Mouse (Mus musculus) midbrain, postnatal 0 days (tissue): ENCODE measurements around the gene Ankk1. TPM values are rescaled to one million over a fixed set of nuclear protein-coding genes. Genes with fewer than 3 reads are reported as not detected.

Experiments
- ATAC-seq: fragments of 200-750 bp; cut with Nextera tagmentation; 2 replicates; pipeline ENCODE4 v1.8.0; 2017; ENCODE audit warnings: moderate number of reproducible peaks, mild to moderate bottlenecking, moderate TSS enrichment, moderate library complexity; ENCODE audit not compliant: low FRiP score
- DNase-seq: peaks from one replicate; pipeline ENCODE4 v3.0.0-alpha.2; 2015; ENCODE audit warnings: low spot score
- H3K27ac ChIP-seq: fragments of 300-500 bp; sonication (generic); 2 replicates; pipeline ENCODE4 v1.5.1; 2014; ENCODE audit warnings: low read depth, mild to moderate bottlenecking, low read length, mixed read lengths
- H3K27me3 ChIP-seq: fragments of 300-500 bp; sonication (generic); 2 replicates; pipeline ENCODE4 v1.6.1; 2014; ENCODE audit warnings: low read length, control low read depth, mixed read lengths; ENCODE audit not compliant: insufficient read depth
- H3K36me3 ChIP-seq: fragments of 300-500 bp; sonication (generic); 2 replicates; pipeline ENCODE4 v1.6.1; 2014; ENCODE audit warnings: low read length, control low read depth, mixed read lengths; ENCODE audit not compliant: insufficient read depth
- H3K4me1 ChIP-seq: fragments of 300-500 bp; sonication (generic); 2 replicates; pipeline ENCODE4 v1.6.1; 2014; ENCODE audit warnings: mild to moderate bottlenecking, control low read depth, antibody characterized with exemption, low read length, mixed read lengths; ENCODE audit not compliant: insufficient read depth
- H3K4me2 ChIP-seq: fragments of 300-500 bp; sonication (generic); 2 replicates; pipeline ENCODE4 v1.6.1; 2014; ENCODE audit warnings: low read depth, mild to moderate bottlenecking, low read length, mixed read lengths; ENCODE audit not compliant: poor library complexity, severe bottlenecking
- H3K4me3 ChIP-seq: fragments of 300-500 bp; sonication (generic); 2 replicates; pipeline ENCODE4 v1.5.1; 2014; ENCODE audit warnings: low read depth, mild to moderate bottlenecking, low read length, moderate library complexity
- H3K9ac ChIP-seq: fragments of 300-500 bp; sonication (generic); replicated peaks from 2 replicates; pipeline ENCODE4 v1.6.1; 2014; ENCODE audit warnings: mild to moderate bottlenecking, low read length, moderate library complexity, mixed read lengths; ENCODE audit not compliant: poor library complexity, severe bottlenecking
- H3K9me3 ChIP-seq: fragments of 300-500 bp; sonication (generic); 2 replicates; pipeline ENCODE4 v1.6.1; 2016; ENCODE audit warnings: low read length, control low read depth
- CTCF ChIP-seq: IDR thresholded peaks from 2 replicates; pipeline ENCODE4 v1.5.1; 2016; ENCODE audit warnings: antibody characterized with exemption, mild to moderate bottlenecking
- WGBS: fragments of 180-500 bp; shearing (Covaris S2); extraction: QIAGEN DNeasy Blood & Tissue Kit; methylation state at CpG from one replicate; pipeline ENCODE4 v1.1.7; 2014; 5-methylcytosine and 5-hydroxymethylcytosine counted together
- polyA plus RNA-seq: library from polyadenylated mRNA; unstranded; fragments of >200 nt; fragmentation: Nextera tagmentation; extraction: Ambion mirVana; gene quantifications from 2 replicates; pipeline ENCODE4 v1.2.1, GENCODE M21; 2015
- total RNA-seq: library from RNA; depleted of rRNA; stranded (reverse); fragments of >200 nt; gene quantifications from 2 replicates; pipeline ENCODE4 v1.2.3, GENCODE M21; 2014

The Ankk1 gene
- total and polyA plus RNA-seq, 2 experiments from 2014 or later = not detected

- no peak overlapping the region for H3K4me2 ChIP-seq
- ATAC-seq (no peak), DNase-seq (no peak)
- no peak overlapping the region for H3K9ac ChIP-seq
- WGBS = 86% methylated on average over 5 of the region's 5 CpGs
- no peaks in the 10 kb centered on the region for H3K27me3 ChIP-seq
- TF ChIP-seq CTCF = no peak
- no peaks in the 10 kb centered on the region for H3K36me3 ChIP-seq
- H3K27ac ChIP-seq = no peak overlapping the region
- no peak overlapping the region for H3K4me3 ChIP-seq
- H3K9me3 ChIP-seq = no peaks in the 10 kb centered on the region
- H3K4me1 ChIP-seq = no peaks in the 10 kb centered on the region
Measured at GRCm38 (mm10) chr9:49407028-49407427, 19.8 kb downstream of the Ankk1 start.

DNA sequence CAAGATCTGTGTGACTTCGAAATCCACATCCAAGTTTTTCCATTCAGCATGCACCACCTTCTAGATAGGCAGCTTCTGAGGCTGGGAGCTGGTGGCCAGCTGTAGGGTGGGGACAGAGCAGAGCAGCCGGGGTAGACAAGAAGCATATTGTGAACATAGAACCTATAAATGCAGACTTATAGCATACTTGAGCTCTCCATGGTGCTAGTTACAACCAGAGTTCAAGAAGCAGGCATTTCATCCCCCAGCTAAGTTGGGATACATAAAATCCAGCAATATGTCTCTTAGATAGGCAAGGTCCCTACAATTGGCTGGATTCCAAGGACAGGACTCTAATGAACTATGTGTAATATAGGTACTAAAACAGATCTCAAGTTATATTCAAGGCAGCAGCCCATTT lies 23.1 kb downstream of the Ankk1 start:
- ATAC-seq (no peak), DNase-seq (no peak)
- no peaks in the 10 kb centered on the region for H3K36me3 ChIP-seq
- 80% methylated on average over 2 of the region's 2 CpGs for WGBS
- H3K4me1 ChIP-seq = no peaks in the 10 kb centered on the region
- no peaks in the 10 kb centered on the region for H3K9me3 ChIP-seq
- TF ChIP-seq CTCF = no peak
- H3K4me2 ChIP-seq = no peak overlapping the region
- no peak overlapping the region for H3K4me3 ChIP-seq
- no peak overlapping the region for H3K27ac ChIP-seq
- H3K9ac ChIP-seq = no peak overlapping the region
- H3K27me3 ChIP-seq = no peaks in the 10 kb centered on the region

- H3K27me3 ChIP-seq = no peaks in the 10 kb centered on the region
- no peak for TF ChIP-seq CTCF
- no peaks in the 10 kb centered on the region for H3K36me3 ChIP-seq
- ATAC-seq = no peak
- no peak overlapping the region for H3K9ac ChIP-seq
- no peak overlapping the region for H3K4me2 ChIP-seq
- H3K4me3 ChIP-seq = no peak overlapping the region
- DNase-seq = no peak
- H3K4me1 ChIP-seq = no peaks in the 10 kb centered on the region
- no peak overlapping the region for H3K27ac ChIP-seq
- H3K9me3 ChIP-seq = no peaks in the 10 kb centered on the region
Measured at GRCm38 (mm10) chr9:49396006-49396405, 30.8 kb downstream of the Ankk1 start.

- TF ChIP-seq CTCF = no peak
- no peaks in the 10 kb centered on the region for H3K36me3 ChIP-seq
- no peaks in the 10 kb centered on the region for H3K27me3 ChIP-seq
- no peak overlapping the region for H3K4me3 ChIP-seq
- DNase-seq (no peak), ATAC-seq (no peak)
- WGBS = 59% methylated on average over 2 of the region's 2 CpGs
- no peaks in the 10 kb centered on the region for H3K9me3 ChIP-seq
- no peak overlapping the region for H3K9ac ChIP-seq
- no peak overlapping the region for H3K4me2 ChIP-seq
- H3K27ac ChIP-seq = no peak overlapping the region
- H3K4me1 ChIP-seq = no peaks in the 10 kb centered on the region
Measured at GRCm38 (mm10) chr9:49392242-49392641, 34.6 kb downstream of the Ankk1 start.

GRCm38 (mm10) chr9:49386119-49386518 lies 40.7 kb downstream of the Ankk1 start:
- Histone ChIP-seq H3K4me3 (no peak overlapping the region), H3K9ac (no peak overlapping the region), H3K27ac (no peak overlapping the region), H3K36me3 (no peaks in the 10 kb centered on the region), H3K4me2 (no peak overlapping the region), H3K4me1 (no peaks in the 10 kb centered on the region), H3K9me3 (no peaks in the 10 kb centered on the region), H3K27me3 (no peaks in the 10 kb centered on the region)
- TF ChIP-seq CTCF = no peak
- WGBS = 22% methylated on average over 11 of the region's 11 CpGs
- DNase-seq = no peak
- no peak for ATAC-seq

- no peak overlapping the region for H3K4me3 ChIP-seq
- 47% methylated on average over 7 of the region's 7 CpGs for WGBS
- DNase-seq (no peak), ATAC-seq (no peak)
- no peak overlapping the region for H3K9ac ChIP-seq
- no peak for TF ChIP-seq CTCF
- H3K27ac ChIP-seq = no peak overlapping the region
- H3K9me3 ChIP-seq = no peaks in the 10 kb centered on the region
- no peaks in the 10 kb centered on the region for H3K27me3 ChIP-seq
- no peaks in the 10 kb centered on the region for H3K4me1 ChIP-seq
- H3K4me2 ChIP-seq = no peak overlapping the region
- no peaks in the 10 kb centered on the region for H3K36me3 ChIP-seq
Measured at GRCm38 (mm10) chr9:49385301-49385700, 41.5 kb downstream of the Ankk1 start.

DNA sequence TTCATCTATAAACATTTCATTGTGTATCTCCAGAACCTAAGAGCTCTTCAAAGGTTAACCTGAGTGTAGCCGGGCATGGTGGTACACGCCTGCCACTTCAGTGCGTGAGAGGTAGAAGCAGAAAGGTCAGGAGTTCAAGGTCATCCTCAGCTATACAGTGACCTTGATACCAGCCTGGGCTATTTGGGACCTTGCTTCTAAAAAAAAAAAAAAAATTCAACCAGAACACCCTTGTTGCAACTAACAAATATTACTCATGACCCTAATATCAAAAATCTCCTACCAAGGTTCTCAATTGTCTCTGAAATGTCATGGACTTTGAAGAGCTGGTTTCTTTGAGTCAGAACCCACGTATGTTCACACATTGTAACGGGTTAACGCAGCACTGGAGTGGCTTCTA lies 42.0 kb downstream of the Ankk1 start:
- no peak for TF ChIP-seq CTCF
- no peaks in the 10 kb centered on the region for H3K36me3 ChIP-seq
- no peak overlapping the region for H3K27ac ChIP-seq
- no peak overlapping the region for H3K9ac ChIP-seq
- H3K4me2 ChIP-seq = no peak overlapping the region
- no peak for DNase-seq
- ATAC-seq = no peak
- no peaks in the 10 kb centered on the region for H3K9me3 ChIP-seq
- no peak overlapping the region for H3K4me3 ChIP-seq
- no peaks in the 10 kb centered on the region for H3K4me1 ChIP-seq
- 86% methylated on average over 6 of the region's 6 CpGs for WGBS
- H3K27me3 ChIP-seq = no peaks in the 10 kb centered on the region
